Mouse (Mus musculus): Measurements from ENCODE around the gene Hyal3.
"Not testable (repeated sequence)": the region's sequence is repeated elsewhere in the genome, so short reads cannot be mapped to it uniquely, and the experiment has no call there.

Gene Hyal3

DNA sequence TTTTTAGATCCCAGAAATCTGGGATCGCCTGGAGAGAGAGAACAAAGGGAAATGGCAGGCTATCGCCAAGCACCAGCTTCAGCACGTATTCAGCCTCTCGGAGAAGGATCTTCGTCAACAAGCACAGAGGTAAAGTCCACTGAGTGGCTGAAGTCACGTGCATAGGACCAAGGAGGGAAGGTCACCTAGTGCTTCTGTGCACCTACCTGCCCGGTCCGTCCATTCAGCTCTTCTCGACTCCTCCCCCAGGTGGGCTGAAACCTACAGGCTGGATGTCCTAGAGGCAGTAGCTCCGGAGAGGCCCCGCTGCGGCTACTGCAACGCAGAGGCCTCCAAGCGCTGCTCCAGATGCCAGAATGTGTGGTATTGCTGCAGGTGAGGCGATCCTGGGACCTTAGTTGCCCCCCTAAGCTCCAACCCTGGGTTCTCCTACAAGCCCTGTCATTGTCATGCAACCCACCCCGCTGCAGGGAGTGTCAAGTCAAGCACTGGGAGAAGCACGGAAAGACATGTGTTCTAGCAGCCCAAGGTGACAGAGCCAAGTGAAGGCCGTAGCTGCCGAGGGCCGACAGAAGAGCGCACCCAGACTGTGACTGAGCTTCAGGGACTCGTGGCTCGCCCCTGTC lies 30.0 kb upstream of the Hyal3 start:
- DNase-seq (ENCODE audit: low read depth, low spot score), result no peak

DNA sequence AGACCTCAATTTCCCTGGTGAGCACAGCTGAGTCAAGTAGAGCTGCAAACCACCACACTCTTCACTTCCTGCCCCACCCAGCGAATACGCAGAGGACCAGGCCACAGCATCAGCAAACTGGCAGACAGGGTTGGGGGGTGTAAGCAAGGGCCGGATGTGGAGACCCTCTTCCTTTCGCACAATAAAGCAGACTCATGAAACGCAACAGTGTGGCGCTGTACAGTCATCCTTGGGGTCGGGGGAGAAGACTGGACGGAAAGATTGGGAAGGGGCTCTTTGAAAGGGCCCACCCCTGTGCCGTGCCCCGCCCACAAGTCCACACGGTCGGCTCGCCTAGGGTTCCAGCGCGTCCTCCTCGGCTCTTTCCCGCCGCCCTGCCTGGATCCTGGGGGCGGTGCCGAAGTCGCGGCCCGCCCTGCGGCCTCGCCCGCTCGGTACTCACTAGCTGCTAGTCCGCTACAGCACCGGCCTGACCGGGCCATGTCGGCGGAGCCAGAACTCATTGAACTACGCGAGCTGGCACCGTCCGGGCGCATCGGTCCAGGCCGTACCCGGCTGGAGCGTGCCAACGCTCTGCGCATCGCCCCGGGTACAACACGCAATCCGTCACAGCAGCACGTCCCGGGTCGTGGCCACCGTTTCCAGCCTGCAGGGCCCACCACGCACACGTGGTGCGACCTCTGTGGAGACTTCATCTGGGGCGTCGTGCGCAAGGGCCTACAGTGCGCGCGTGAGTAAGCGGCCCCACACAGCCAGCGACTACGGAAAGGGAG lies 29.3 kb upstream of the Hyal3 start, which contains the start of gene Rassf1:
Gene Rassf1 (plus strand): TSS at position 439 of the 773 bp plus-strand sequence.
- DNase-seq (ENCODE audit: low read depth, low spot score), result no peak

DNA sequence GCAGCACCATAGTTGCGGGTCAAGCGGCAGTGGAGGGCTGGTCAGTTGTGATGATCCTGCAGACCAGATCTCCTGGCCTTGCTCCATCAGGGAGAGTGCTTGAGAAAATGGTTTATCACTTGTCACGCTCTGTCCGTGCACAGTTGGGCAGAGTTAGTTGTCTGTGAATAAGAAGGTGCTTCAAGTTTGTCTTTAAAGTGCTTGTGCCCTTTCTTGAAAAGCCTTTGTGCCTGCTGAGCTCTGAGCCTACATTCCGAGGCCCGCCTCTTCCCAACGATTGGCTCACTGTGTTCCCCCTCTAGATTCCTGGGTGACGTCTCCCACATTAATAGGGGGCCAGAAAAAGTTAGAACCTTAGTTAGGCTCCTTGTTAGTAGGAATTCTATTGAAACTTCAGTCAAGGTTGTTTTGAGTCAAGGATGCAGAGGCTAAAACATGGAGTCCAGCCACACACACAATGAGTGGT lies 28.7 kb upstream of the Hyal3 start:
- no peak for DNase-seq (ENCODE audit: low read depth, low spot score)

DNA sequence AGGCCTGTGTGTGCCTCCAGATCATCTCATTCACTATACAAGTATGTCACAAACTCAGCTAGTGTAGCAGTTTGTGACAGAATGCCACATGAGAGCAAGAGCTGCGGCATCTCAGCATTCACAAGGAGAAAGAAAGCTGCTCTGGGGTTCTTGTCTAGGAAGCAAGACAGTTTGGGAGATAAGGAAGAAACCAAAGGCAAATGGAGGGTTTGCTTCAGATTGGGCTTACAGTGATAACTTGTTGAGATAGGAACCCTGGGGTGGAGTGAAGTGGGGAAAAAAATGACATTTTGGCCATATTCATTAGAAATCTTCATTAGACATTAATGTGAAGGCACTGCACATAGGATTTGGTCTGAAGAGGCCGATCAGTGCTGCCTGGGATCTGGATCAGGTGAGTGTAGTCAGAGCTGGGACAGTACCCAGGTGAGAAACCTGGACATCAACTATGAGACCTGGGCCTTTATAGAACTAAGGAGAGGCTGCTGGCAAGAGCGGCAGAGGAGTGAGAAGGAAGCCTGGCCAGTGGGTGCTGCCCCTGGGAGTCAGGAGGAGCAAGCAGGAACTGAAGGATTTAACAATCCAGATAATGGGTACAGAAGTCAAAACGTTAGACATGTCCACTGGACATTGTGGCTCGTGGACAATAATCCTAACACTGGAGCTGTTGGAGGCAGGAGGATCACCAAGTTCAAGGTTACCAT lies 27.8 kb upstream of the Hyal3 start:
- no peak for DNase-seq (ENCODE audit: low read depth, low spot score)

DNA sequence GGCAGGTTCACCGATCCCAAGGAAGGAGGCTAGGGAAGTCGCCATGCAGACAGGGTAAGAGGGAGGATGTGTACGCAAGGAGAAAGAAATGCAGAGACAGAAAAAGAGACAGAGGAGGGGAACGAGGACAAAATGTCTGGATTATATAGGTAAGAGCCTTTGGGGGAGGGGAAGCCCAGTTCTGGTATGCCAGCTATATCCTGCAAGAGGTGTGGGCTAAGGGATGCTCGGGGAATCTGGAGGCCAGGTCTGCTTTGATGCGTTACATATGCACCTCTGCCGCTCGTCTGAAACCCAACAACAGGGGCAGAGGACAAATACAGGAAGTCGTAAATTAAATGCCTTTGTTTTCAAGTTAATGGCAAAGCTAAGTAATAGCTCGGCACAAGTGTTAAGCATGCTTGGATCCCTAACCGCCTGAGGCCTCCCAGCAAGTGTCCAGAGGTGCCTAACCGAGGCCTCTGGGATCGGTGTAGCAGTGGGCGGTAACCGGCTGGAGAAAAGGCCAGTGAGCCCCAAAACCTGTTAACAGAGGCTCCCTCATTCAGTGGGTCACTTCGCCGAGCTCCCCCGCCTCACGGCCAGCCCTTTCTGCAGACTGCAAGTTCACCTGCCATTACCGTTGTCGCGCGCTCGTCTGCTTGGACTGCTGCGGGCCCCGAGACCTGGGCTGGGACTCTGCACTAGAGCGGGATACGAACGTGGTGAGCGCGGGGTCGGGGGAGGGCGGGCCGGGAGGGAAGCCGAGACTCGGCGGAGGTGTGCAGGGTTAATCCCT lies 26.9 kb upstream of the Hyal3 start:
- no peak for DNase-seq (ENCODE audit: low read depth, low spot score)

DNA sequence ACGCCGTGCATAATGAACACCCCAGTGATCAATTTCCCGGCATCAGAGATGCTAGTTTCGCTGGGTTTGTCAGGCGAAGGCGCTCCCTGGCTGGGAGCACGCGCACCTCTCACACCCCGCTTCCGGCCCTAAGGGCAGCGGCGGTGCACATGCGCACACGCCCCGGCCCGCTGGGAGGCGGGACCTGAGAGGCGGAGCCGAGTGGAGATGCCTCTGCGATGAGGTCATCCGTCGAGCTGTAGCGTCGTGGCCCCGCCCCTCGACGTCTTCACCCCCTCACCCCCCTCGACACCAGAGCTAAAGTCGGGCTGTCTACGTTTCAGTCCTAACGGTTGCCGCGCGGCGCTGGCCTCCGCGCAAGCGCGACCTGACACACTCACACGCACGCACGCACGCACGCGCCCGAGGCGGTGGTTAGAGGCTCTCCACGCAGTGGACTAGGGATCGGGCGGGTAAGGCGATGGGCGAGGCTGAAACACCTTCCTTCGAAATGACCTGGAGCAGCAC lies 26.2 kb upstream of the Hyal3 start:
- DNase-seq (ENCODE audit: low read depth, low spot score), result peak; percentile 99

DNA sequence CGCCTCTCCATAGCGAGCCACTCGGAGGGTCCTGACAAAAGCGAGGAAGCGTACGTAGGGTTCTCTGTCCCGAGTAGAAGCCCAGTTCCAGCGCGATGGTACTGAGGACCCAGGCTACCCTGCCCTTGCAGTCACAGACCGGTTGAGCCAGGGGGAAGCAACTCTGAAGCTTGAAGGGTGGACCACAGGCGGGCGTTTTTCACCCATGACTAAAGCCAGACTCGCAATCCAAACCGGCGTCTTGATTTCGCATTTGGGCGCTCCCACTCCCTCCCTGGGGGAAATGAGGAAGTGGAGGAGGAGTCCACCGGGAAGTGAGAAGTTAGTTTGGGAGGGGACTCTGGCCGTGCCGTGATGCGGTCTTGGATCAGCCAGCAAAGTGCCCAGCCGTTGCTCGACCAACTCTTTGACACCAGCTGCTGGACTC lies 25.6 kb upstream of the Hyal3 start:
- DNase-seq (ENCODE audit: low read depth, low spot score), result peak; percentile 77

DNA sequence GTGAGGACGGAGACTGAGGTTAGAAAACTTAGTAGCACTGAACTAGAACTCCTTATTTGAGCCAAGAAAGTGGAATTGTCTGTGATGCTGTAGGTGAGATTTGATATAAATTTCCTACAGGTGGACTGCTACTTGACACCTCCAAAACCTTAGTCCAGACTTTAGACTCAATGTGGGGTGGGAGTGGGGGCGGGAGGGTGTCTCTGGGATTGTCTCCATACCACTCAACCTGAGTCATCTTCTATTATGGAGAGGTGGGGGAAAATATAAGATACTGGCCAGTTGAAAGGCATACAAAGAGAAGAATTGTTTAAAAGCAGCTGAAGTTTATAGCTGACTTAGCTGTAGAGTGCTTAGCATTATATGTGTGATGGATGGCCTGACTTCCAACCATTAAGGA lies 24.9 kb upstream of the Hyal3 start:
- DNase-seq (ENCODE audit: low read depth, low spot score), result no peak

DNA sequence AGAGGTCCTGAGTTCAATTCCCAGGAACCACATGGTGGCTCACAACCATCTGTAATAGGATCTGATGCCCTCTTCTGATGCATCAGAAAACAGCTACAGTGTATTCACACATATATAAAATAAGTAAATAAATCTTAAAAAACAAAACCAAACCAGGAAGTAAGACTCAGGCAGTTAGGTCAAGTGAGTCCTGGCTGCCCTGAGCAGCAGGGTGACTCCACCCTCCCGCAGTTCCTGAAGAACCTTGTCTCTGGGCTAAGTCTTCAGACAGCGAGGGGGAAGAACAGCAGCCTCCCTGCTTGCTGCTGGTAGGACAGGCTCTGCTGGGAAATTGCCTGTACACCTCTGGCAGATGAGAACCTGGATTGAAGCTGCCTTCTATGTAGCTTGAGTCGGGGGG lies 24.3 kb upstream of the Hyal3 start:
- DNase-seq (ENCODE audit: low read depth, low spot score), result no peak

DNA sequence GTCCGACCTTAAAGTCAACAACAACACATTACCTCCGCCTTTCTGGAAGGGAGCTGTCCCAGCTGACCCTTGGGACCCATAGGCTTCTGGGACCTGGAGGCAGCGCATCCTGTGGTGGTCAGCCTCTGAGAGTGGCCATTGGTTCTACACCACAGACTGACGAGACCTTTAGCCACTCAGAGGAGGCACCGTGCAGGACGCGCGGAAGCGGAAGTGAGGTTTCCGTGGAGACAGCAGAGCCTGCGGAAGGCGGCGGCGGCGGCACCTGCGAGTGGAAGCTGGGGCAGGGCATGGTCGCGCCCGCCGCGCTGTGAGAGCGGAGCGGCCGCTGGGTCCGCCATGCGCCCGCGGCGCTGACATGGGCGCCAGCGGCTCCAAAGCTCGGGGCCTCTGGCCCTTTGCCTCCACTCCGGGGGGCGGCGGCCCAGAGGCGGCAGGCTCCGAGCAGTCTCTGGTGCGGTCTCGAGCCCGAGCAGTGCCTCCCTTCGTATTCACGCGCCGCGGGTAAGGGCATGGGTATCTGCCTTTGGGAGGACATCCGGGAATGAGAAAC lies 17.5 kb upstream of the Hyal3 start, which contains the start of gene Tusc2:
Gene Tusc2 (plus strand): TSS at position 227 of the 553 bp plus-strand sequence.
- DNase-seq (ENCODE audit: low read depth, low spot score), result peak; percentile 95

DNA sequence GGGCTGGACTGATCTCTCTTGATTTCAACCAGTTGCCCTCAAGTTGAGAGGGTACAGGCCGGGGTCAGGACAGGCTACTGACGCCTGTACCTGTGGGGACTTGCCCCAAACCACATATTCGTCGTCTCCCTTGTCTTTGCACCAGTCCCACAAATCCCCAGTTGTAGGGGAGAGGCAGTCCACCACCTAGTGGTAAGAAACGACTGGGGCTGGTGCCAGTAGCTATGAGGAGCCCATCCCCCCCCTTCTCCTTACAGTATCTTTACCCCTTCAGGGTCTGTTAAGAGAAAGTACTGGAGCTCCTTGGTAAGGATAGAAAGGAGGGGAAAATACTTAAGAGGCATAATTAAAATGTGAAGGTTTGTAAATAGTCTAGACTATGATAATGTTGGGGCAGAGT lies 15.1 kb upstream of the Hyal3 start:
- not testable (repeated sequence) for DNase-seq (ENCODE audit: low read depth, low spot score)

DNA sequence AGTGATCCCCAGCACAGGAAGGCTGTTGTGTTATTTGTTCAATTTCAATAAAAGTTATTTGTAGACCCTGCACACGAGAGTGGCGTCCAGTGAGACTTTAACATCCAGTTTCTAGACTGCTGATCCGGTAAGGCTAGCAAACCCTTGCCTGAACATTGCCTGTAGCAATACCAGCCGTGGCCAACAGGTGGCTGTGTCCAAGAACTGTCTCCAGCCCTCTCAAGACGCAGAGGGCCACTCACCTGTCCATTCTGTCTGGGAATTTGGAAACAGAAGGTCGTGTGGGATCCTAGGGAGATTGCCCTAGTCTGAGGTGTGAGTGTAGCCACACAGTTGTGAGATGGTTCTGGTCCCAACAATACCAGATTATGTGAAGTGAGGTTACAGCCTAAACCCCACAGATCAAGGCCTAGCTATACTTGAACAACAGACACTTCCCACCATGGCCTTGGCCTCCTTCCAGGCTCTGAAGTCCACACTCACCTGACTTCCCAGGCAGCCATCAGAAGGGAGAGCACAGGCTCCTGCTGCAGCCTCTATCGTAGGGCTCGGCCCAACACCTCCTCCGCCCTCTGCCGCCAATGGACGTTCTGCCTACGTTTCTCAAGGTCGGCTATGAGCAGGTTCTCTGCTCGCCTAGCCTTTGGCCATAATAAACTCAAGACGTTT lies 14.4 kb upstream of the Hyal3 start:
- DNase-seq (ENCODE audit: low read depth, low spot score), result peak; percentile 67

DNA sequence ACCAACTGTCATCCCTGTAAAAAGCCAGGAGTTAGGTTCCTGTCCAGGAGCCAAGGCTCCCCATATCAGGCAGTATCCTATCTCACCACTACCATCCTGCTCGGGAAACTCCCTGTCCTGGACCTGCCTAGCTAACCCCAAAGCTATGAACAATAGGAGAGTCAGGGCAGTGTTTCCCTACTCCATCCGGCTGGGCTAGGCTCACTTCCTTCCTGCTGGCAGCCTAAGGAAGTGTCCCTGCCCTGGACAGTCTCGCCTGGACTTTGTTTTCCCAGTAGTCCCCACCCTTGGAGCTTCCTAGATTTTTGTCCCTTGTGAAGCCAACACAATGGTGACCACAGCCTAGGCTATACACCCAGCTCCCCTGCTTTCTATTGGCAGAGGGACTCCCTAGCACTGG lies 13.8 kb upstream of the Hyal3 start:
- DNase-seq (ENCODE audit: low read depth, low spot score), result no peak

DNA sequence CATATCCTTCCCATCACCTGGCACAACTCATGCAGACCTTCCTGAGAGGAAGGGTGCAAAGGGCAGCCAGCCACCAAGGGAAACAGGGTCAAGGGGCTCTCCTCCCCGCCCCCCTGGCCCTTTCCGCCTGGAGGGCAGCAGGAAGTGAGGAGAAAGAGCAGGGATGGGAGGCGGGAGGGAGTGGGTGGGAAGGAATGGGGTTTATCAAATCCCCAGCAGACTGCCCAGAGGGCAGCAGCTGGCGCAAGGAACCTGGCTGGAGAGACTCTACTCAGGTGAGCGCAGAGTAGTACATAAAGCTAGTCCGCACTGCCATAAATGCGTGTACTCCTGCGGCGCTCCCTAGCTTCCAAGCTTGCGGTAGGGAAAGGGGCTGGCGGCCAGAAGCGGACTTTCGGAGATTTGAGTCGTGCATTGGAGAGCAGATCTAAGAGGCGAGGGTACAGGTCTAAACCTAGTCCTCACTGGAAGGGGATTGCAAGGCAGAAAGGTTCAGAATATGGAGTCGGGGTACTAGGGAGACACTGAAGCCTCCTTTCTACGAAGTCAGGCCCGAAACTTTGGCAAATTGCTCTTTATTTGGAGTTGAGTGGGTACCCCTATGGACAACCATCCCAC lies 12.8 kb upstream of the Hyal3 start, which contains the start of gene Hyal2:
Gene Hyal2 (plus strand): TSS at position 244 of the 618 bp plus-strand sequence.
- no peak for DNase-seq (ENCODE audit: low read depth, low spot score)

DNA sequence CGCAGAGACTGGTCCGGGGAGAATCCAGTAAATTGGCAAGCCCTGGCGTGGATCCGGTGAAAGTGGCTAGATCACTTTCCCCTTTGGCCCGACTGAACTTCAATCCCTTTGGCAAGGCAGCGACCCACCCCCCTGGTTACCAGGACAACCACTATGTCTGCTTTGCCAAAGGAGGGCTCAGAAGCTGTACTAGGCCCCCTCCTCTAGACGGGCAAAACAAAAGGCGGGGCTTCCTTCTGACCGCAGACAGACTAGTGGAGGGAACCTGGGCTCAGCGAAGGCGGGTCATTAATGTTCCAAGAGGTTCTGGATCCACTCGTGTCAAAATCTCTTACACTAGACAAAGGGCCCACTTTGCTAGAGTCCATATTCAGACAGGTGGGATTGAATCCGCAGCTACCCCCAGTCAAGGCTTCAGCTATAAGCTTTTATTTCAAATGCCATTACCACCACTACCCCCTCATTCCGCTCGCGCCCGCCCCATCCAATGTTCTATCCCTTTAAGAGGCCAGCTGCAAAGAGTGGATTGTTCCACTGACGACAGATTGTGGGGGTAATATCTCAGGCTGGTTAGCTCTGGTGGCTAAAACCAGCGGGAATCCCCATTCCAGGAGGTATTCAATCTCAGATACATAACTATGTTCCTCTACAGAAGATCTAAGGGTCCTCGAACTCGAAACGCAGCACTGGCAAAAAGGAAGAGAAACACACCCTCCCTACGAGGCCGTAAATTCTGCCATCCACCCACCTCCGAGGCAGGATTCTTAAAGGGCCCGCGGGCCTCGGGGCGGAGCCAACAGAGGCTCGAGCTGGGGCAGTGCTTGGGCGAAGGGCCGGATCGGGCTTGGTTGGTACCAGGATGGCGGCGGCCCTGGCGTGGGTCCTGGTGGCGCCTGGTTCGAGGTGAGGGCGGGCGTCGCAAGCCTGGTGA lies 12.0 kb upstream of the Hyal3 start:
- peak; percentile 68 for DNase-seq (ENCODE audit: low read depth, low spot score)

DNA sequence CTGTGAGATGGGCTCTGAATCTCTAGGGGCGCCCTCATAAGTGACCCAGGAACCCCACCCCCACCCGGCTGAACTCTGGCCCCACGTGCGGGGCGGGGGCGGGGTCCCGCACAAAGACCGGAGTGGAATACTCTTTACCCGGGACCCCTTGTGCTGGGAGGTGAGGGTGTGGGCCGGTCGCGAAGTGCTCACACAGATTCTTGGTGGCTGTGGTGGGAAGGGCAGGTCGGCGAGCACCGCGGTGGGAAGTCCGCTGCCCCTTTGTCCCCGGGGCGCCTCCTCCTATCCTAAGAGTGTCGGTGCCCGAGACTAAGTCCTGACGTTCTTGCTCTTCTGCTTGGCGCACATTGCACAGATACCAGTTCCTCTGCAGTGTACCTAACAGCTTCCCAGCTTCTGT lies 11.3 kb upstream of the Hyal3 start:
- no peak for DNase-seq (ENCODE audit: low read depth, low spot score)

DNA sequence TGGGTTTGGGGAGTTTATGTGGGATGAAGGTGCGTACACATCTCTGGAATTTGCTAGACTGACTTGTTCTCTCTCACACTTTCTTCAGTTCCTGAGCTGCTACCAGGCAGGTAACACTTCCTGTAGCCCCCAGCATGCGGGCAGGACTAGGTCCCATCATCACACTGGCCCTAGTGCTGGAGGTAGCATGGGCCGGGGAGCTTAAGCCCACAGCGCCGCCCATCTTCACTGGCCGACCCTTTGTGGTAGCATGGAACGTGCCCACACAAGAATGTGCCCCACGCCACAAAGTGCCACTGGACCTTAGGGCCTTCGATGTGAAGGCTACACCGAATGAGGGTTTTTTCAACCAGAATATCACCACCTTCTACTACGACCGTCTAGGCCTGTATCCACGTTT lies 10.6 kb upstream of the Hyal3 start:
- no peak for DNase-seq (ENCODE audit: low read depth, low spot score)

DNA sequence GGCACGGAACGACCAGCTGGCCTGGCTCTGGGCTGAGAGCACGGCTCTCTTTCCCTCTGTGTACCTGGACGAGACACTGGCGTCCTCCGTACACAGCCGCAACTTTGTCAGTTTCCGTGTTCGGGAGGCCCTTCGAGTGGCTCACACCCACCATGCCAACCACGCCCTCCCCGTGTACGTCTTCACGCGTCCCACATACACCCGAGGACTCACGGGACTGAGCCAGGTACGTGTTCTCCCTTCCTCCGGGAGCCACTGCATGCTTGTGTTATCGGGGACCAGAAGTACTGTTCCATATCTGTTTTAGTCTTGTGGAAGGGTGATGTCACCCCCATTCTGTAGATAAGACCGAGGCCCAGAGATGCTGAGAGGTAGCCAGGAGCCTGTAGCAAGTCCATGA lies 9.8 kb upstream of the Hyal3 start:
- DNase-seq (ENCODE audit: low read depth, low spot score), result no peak

Data from skeletal muscle tissue, adult 2 months (tissue).